Mouse (Mus musculus) G1E (cell line): ENCODE results near the gene Lrrc58. TPM values are rescaled to one million over a fixed set of nuclear protein-coding genes. Genes with fewer than 3 reads are reported as not detected.

Experiments used
- ATAC-seq: 2 replicates; pipeline ENCODE4 v1.8.0; 2016; ENCODE audit warnings: mild to moderate bottlenecking; ENCODE audit not compliant: insufficient number of reproducible peaks, poor library complexity, low FRiP score, severe bottlenecking; ENCODE audit errors: extremely low read depth
- DNase-seq: peaks from one replicate; pipeline ENCODE4 v3.0.0; 2012; ENCODE audit warnings: low spot score
- H3K27me3 ChIP-seq: 2 replicates; pipeline ENCODE4 v1.6.1; 2012; ENCODE audit warnings: mild to moderate bottlenecking, low read length, inconsistent platforms; ENCODE audit not compliant: insufficient read depth
- H3K36me3 ChIP-seq: replicated peaks from 2 replicates; pipeline ENCODE3; 2012; ENCODE audit warnings: mild to moderate bottlenecking, inconsistent platforms
- H3K4me1 ChIP-seq: 2 replicates; pipeline ENCODE4 v1.6.1; 2012; ENCODE audit warnings: low read depth, low read length, inconsistent platforms, mixed read lengths; ENCODE audit not compliant: insufficient read depth
- H3K4me3 ChIP-seq: 2 replicates; pipeline ENCODE4 v1.5.1; 2012; ENCODE audit warnings: low read depth, mild to moderate bottlenecking, inconsistent platforms, low read length, moderate library complexity, mixed read lengths
- H3K9me3 ChIP-seq: replicated peaks from 2 replicates; pipeline ENCODE4 v1.6.1; 2012; ENCODE audit warnings: inconsistent platforms
- CTCF ChIP-seq: IDR thresholded peaks from 2 replicates; pipeline ENCODE4 v1.5.1; 2012; ENCODE audit warnings: low read depth, low read length, inconsistent platforms, mixed read lengths
- GATA1 ChIP-seq: IDR thresholded peaks from 2 replicates; pipeline ENCODE4 v1.6.1; 2012; ENCODE audit warnings: borderline replicate concordance, low read length, inconsistent platforms, mixed read lengths
- GATA2 ChIP-seq: IDR thresholded peaks from 2 replicates; pipeline ENCODE4 v1.6.1; 2012; ENCODE audit warnings: low read depth, low read length, inconsistent platforms, borderline replicate concordance
- POLR2AphosphoS5 ChIP-seq: IDR thresholded peaks from 2 replicates; pipeline ENCODE4 v1.6.1; 2012; ENCODE audit warnings: low read depth, low read length, inconsistent platforms; ENCODE audit not compliant: insufficient replicate concordance
- TAL1 ChIP-seq: conservative IDR thresholded peaks from 2 replicates; pipeline ENCODE4 v1.6.1; 2012; ENCODE audit warnings: low read depth, low read length, inconsistent platforms, mixed read lengths
- polyA plus RNA-seq: library from polyadenylated mRNA; stranded (reverse); fragments of >175 nt; gene quantifications from 2 replicates; pipeline ENCODE4 v1.2.3, GENCODE M21; 2012
- total RNA-seq, 2 experiments: library from RNA; stranded (forward) in 1 of 2; stranded (reverse) in 1 of 2; fragments of 200-1000 nt in 1 of 2; fragments of >200 nt in 1 of 2; fragmentation: Nextera tagmentation in 1 of 2; gene quantifications; 2 replicates each; pipeline ENCODE4 v1.2.3; 2014 to 2017

Lrrc58 gene
- total and polyA plus RNA-seq, 3 experiments, result 5.4 to 90.6 (median 46.5) TPM

DNA sequence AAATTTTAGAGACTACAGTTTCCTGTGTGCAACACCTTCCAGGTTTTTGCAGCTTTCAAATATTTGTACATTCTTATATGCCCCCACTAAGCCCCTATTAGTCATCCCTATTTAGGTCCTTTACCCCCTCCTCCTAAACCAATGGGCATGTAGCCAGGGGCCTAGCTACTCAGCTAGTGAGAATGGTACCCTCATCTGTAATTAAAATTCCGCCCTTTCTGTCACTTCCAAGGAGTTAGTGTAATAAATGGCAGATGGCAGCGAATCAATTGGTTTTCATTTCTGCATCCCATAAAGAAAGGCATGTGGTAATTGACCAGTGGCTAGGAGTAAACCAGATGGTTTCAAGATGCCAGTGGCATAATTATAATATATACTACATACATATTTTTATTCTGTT is 24.5 kb downstream of the Lrrc58 start:
- TF ChIP-seq GATA1 (no peak), CTCF (no peak), TAL1 (no peak), GATA2 (no peak), POLR2AphosphoS5 (no peak)
- Histone ChIP-seq H3K36me3 (peaks cover 8% of the 10 kb centered on the region), H3K9me3 (no peaks in the 10 kb centered on the region), H3K27me3 (0 out of 2 replicates have a peak, but pooled peaks cover 2% of the 10 kb centered on the region), H3K4me3 (no peak overlapping the region), H3K4me1 (peaks cover 14% of the 10 kb centered on the region)
- DNase-seq (no peak), ATAC-seq (no peak)

DNA sequence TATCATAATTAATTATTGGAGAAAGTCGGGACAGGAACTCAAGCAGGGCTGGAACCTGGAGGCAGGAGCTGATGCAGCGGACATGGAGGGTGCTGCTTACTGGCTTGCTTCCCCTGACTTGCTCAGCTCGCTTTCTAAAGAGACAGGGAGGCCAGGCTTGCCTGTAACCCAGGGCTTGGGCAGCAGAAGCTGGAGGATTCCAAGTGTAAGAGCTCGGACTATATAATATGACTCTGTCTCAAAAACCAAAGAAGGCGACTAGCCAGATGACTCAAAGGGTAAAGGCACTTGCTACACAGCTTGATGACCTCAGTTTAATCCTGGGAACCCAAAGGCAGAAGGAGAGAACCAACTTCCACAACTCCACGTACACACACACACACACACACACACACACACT is 25.2 kb downstream of the Lrrc58 start:
- no peak for DNase-seq
- ATAC-seq, result no peak
- TF ChIP-seq TAL1 (no peak), GATA2 (no peak), GATA1 (no peak), POLR2AphosphoS5 (no peak), CTCF (no peak)

DNA sequence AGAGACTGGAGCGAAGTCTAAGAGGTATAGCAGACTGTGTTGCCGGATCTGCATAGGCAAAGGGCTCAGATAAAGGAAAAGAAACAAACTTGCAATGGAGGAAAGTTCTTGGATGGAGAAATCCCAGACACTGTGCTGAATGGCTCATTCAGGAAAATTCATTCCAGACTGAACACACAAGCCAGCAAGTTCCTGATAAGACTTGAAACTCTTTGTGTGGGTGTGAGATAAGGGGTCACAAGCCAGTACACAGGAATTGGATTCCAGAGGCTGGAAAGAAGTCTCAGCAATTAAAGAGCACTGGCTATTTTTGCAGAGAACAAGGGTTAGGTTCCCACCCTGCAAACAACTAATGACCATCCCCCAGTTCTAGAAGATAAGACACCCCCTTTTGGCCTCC is 25.8 kb downstream of the Lrrc58 start:
- Histone ChIP-seq H3K9me3 (no peaks in the 10 kb centered on the region), H3K4me1 (peaks cover 14% of the 10 kb centered on the region), H3K36me3 (peaks cover 5% of the 10 kb centered on the region), H3K4me3 (no peak overlapping the region), H3K27me3 (0 out of 2 replicates have a peak, but pooled peaks cover 6% of the 10 kb centered on the region)
- DNase-seq (no peak), ATAC-seq (no peak; the same call in 1 of the 2 replicates)
- TF ChIP-seq POLR2AphosphoS5 (no peak), TAL1 (no peak), CTCF (no peak), GATA2 (no peak), GATA1 (no peak)

More for the DNA sequence above, 25.2 kb downstream of the Lrrc58 start:
- Histone ChIP-seq H3K9me3 (no peaks in the 10 kb centered on the region), H3K4me1 (peaks cover 14% of the 10 kb centered on the region), H3K4me3 (no peak overlapping the region), H3K27me3 (0 out of 2 replicates have a peak, but pooled peaks cover 2% of the 10 kb centered on the region), H3K36me3 (peaks cover 8% of the 10 kb centered on the region)

DNA sequence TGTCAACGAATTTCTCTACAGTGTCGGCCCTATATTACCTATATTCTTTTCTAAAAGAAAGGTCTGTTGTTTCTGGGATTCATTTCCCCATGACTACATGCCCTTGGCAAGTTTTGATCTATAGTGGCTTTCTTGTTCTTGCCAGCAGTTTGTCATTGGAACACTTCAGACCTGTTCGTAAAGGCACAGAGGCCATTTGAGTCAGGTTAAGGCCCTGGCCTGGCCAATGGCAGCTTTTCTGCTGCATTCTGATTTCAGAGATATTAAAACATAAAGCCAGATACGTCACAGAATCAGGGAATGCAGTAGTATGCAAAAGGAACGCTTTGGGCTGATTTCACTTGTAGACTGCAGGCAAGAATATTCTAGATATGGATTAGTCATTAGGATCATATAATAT is 30.6 kb downstream of the Lrrc58 start:
- peaks cover 5% of the 10 kb centered on the region; the same call in 1 of the 2 replicates for H3K4me1 ChIP-seq
- DNase-seq (no peak), ATAC-seq (no peak)
- no peak for TF ChIP-seq GATA1
- no peak for TF ChIP-seq GATA2
- TF ChIP-seq POLR2AphosphoS5, result no peak
- no peak for TF ChIP-seq TAL1
- no peak for TF ChIP-seq CTCF
- no peaks in the 10 kb centered on the region for H3K36me3 ChIP-seq
- no peak overlapping the region for H3K4me3 ChIP-seq
- H3K9me3 ChIP-seq, result no peaks in the 10 kb centered on the region
- H3K27me3 ChIP-seq, result peaks cover 11% of the 10 kb centered on the region

DNA sequence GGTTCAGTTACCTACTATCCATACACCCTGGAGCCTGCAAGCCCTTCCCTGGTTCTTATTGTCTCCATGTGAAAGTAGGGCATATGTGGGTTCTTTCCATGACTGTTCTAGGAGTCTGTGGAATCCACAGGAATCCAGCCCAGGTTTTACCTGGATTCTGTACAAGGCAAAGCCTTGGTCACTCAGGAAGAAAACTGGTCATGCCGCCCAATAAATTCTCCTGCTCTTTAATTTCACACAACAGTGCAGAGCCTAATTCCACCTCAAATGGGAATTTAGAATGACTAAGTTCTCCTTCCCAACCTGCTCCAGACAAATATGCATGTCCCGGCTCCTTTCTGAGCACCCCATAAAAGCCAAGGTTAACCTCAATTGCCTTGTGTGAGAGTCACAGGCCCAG is 31.2 kb downstream of the Lrrc58 start:
- no peaks in the 10 kb centered on the region for H3K36me3 ChIP-seq
- peaks cover 5% of the 10 kb centered on the region; the same call in 1 of the 2 replicates for H3K4me1 ChIP-seq
- DNase-seq, result no peak
- no peak overlapping the region for H3K4me3 ChIP-seq
- no peaks in the 10 kb centered on the region for H3K9me3 ChIP-seq
- H3K27me3 ChIP-seq, result peaks cover 13% of the 10 kb centered on the region
- TF ChIP-seq CTCF (no peak), GATA1 (no peak), TAL1 (no peak), GATA2 (no peak), POLR2AphosphoS5 (no peak)
- no peak for ATAC-seq

DNA sequence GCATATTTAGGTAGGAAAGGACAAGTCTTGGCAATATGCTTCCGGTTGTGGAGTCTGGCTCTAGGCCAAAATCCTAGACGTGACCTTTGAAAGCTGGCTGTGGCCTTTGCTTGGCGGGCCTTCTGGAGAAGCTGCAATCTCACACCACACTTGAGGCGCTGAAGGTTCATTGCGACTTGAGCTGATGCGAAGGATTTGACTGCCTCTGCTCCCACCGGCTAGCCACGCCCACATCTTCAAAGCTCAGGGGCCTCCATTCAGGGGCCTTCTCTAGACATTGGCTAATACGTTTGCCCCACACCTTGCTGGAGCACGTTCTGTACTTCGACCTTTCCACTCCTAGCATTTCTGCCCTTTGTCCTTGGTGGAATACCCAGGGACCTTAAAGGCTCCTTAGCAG is 33.1 kb downstream of the Lrrc58 start:
- TF ChIP-seq CTCF (no peak), POLR2AphosphoS5 (no peak), GATA2 (no peak), GATA1 (no peak), TAL1 (no peak)
- peaks cover 19% of the 10 kb centered on the region for H3K27me3 ChIP-seq
- DNase-seq (no peak), ATAC-seq (no peak)
- no peaks in the 10 kb centered on the region for H3K9me3 ChIP-seq
- no peaks in the 10 kb centered on the region for H3K4me1 ChIP-seq
- H3K4me3 ChIP-seq, result no peak overlapping the region
- H3K36me3 ChIP-seq, result no peaks in the 10 kb centered on the region

DNA sequence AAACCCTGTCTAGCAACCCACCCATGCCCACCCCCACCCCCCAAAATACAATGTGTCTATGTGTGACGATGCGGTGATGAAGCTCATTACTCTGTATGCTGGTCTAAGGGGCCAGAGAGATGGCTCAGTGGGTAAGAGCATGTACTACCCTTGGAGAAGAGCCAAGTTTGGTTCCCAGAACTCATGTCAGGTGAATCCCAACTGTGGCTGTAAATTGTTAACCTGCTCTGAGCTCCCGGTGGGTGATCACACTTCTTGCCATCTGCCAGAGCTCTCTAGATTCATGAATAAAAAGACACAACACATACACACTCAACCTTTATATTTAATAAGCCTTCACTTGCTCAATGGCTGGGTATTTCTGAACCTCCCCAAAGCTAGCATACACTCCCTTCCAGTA is 38.3 kb downstream of the Lrrc58 start:
- Histone ChIP-seq H3K9me3 (no peaks in the 10 kb centered on the region), H3K36me3 (no peaks in the 10 kb centered on the region), H3K27me3 (peaks cover 17% of the 10 kb centered on the region), H3K4me3 (no peak overlapping the region), H3K4me1 (no peaks in the 10 kb centered on the region)
- DNase-seq (no peak), ATAC-seq (no peak)
- TF ChIP-seq POLR2AphosphoS5 (no peak), GATA2 (no peak), GATA1 (no peak), TAL1 (no peak), CTCF (no peak)
